11 mouse cellular contexts compared by ENCODE assay signal in the genomic region with DNA sequence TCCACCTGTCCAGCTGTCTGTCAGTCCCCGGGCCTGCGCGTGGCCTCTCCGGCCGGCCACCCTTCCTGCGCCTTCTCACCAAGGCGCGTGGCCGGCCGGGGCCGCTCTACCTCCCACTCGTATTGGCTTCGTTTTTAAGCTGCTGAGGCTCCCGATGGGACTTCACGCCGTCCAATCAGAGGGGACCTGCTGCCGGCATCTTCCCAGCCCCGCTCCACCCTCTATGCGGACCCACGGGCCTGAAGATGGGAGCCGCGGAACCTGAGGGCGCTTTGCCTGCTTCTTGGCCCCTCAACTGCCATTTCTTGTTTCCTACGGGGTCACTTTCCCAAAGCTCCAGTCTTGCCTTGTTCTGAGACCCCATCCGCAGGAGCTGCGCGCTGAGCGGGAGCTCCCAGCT. TPM values are rescaled to one million over a fixed set of nuclear protein-coding genes. Genes with fewer than 3 reads are reported as not detected.
DNase-seq lines count a peak whose midpoint lies in the region; ATAC-seq and TF ChIP-seq lines count a peak whose summit lies in the region.
"Had no signal": no experiment of that assay in that cellular context is flagged by ENCODE, and none has a peak within 500 bp of the region (broad histone marks: within the 10 kb centered on the region; RNA-seq: fewer than 3 reads in every experiment).

A gene (minus strand): TSS at position 108 of the 400 bp plus-strand sequence.

- H3K36me3 ChIP-seq in liver, embryonic 11.5 days (ENCODE audit: control insufficient read depth, insufficient read depth, low read length): no peaks in the 10 kb centered on the region
- no peaks in the 10 kb centered on the region for H3K36me3 ChIP-seq in liver, postnatal 0 days (replicated peaks; ENCODE audit: insufficient read depth, low read length)
- no peaks in the 10 kb centered on the region for H3K36me3 ChIP-seq in embryonic facial prominence, embryonic 15.5 days
- H3K36me3 ChIP-seq in hindbrain, postnatal 0 days (ENCODE audit: insufficient read depth, low read length): no peaks in the 10 kb centered on the region
- no peaks in the 10 kb centered on the region for H3K36me3 ChIP-seq in neural tube, embryonic 14.5 days (ENCODE audit: control insufficient read depth, insufficient read depth, low read length)

- H3K4me1 ChIP-seq in liver, embryonic 11.5 days (replicated peaks; ENCODE audit: control insufficient read depth, insufficient read depth, low read length): no peaks in the 10 kb centered on the region; the same call in 1 of the 2 replicates
- no peaks in the 10 kb centered on the region for H3K4me1 ChIP-seq in liver, postnatal 0 days (ENCODE audit: insufficient read depth)
- H3K4me1 ChIP-seq in embryonic facial prominence, embryonic 15.5 days: peaks cover 14% of the 10 kb centered on the region
- no peaks in the 10 kb centered on the region for H3K4me1 ChIP-seq in hindbrain, postnatal 0 days (ENCODE audit: insufficient read depth, low read length)
- peaks cover 5% of the 10 kb centered on the region; the same call in 1 of the 2 replicates for H3K4me1 ChIP-seq in neural tube, embryonic 14.5 days (ENCODE audit: control insufficient read depth, insufficient read depth, low read length)

- 6% methylated on average over 28 of the region's 28 CpGs for WGBS in liver, embryonic 11.5 days
- 3% methylated on average over 28 of the region's 28 CpGs for WGBS in liver, postnatal 0 days (ENCODE audit: insufficient replicate concordance)
- under 1% methylated on average over 28 of the region's 28 CpGs for WGBS in embryonic facial prominence, embryonic 15.5 days
- 1% methylated on average over 28 of the region's 28 CpGs for WGBS in hindbrain, postnatal 0 days
- WGBS in neural tube, embryonic 14.5 days: 1% methylated on average over 28 of the region's 28 CpGs

- H3K9ac ChIP-seq in liver, embryonic 11.5 days (ENCODE audit: low read depth, low read length): no peak within 1 kb of the TSS
- no peak within 1 kb of the TSS for H3K9ac ChIP-seq in liver, postnatal 0 days (replicated peaks)
- H3K9ac ChIP-seq in embryonic facial prominence, embryonic 15.5 days: no peak within 1 kb of the TSS
- H3K9ac ChIP-seq in hindbrain, postnatal 0 days (replicated peaks; ENCODE audit: low read length): no peak within 1 kb of the TSS
- no peak within 1 kb of the TSS for H3K9ac ChIP-seq in neural tube, embryonic 14.5 days (replicated peaks; ENCODE audit: low read depth, low read length)

- no peak within 1 kb of the TSS for H3K27ac ChIP-seq in liver, embryonic 11.5 days (ENCODE audit: low read depth, low read length)
- H3K27ac ChIP-seq in liver, postnatal 0 days (ENCODE audit: low read depth): no peak within 1 kb of the TSS
- H3K27ac ChIP-seq in embryonic facial prominence, embryonic 15.5 days (replicated peaks): no peak within 1 kb of the TSS
- H3K27ac ChIP-seq in hindbrain, postnatal 0 days: no peak within 1 kb of the TSS
- no peak within 1 kb of the TSS for H3K27ac ChIP-seq in neural tube, embryonic 14.5 days (ENCODE audit: low read depth, low read length)

- H3K9me3 ChIP-seq in liver, embryonic 11.5 days (ENCODE audit: control insufficient read depth, low read length): no peaks in the 10 kb centered on the region
- no peaks in the 10 kb centered on the region for H3K9me3 ChIP-seq in liver, postnatal 0 days (ENCODE audit: low read length)
- H3K9me3 ChIP-seq in embryonic facial prominence, embryonic 15.5 days (replicated peaks): no peaks in the 10 kb centered on the region
- H3K9me3 ChIP-seq in hindbrain, postnatal 0 days (ENCODE audit: low read length): no peaks in the 10 kb centered on the region
- H3K9me3 ChIP-seq in neural tube, embryonic 14.5 days (ENCODE audit: control insufficient read depth, low read length): no peaks in the 10 kb centered on the region

- ATAC-seq in liver, embryonic 11.5 days (replicated peaks; ENCODE audit: low FRiP score): no peak
- ATAC-seq in liver, postnatal 0 days: no peak
- no peak for ATAC-seq in embryonic facial prominence, embryonic 15.5 days (ENCODE audit: insufficient number of reproducible peaks, low FRiP score, low TSS enrichment, low read depth)
- ATAC-seq in hindbrain, postnatal 0 days: no peak
- no peak for ATAC-seq in neural tube, embryonic 14.5 days (ENCODE audit: low read depth)

- no peak for DNase-seq in liver, embryonic 11.5 days (ENCODE audit: low spot score)
- no peak for DNase-seq in liver, postnatal 0 days
- DNase-seq in hindbrain, postnatal 0 days (ENCODE audit: low spot score): no peak
- no peak for DNase-seq in adrenal gland, postnatal 14 days
- DNase-seq in right cerebral cortex, adult 18-20 months: no peak
- DNase-seq in kidney, adult 8-10 months: no peak
- DNase-seq: thymus, postnatal 14 days had no signal

- H3K4me2 ChIP-seq in liver, embryonic 11.5 days: peak within 1 kb of the TSS; percentile 22
- H3K4me2 ChIP-seq in liver, postnatal 0 days (ENCODE audit: low read depth, low read length): no peak within 1 kb of the TSS
- H3K4me2 ChIP-seq in embryonic facial prominence, embryonic 15.5 days (replicated peaks): peak within 1 kb of the TSS; percentile 41
- H3K4me2 ChIP-seq in hindbrain, postnatal 0 days (ENCODE audit: low read depth, low read length): peak within 1 kb of the TSS; percentile 36
- H3K4me2 ChIP-seq in neural tube, embryonic 14.5 days (ENCODE audit: low read depth, low read length): peak within 1 kb of the TSS; percentile 40

- H3K4me3 ChIP-seq in liver, embryonic 11.5 days (ENCODE audit: low read depth, low read length): no peak within 1 kb of the TSS
- no peak within 1 kb of the TSS for H3K4me3 ChIP-seq in liver, postnatal 0 days (ENCODE audit: low read depth, low read length)
- H3K4me3 ChIP-seq in embryonic facial prominence, embryonic 15.5 days (replicated peaks): peak within 1 kb of the TSS; percentile 27
- H3K4me3 ChIP-seq in hindbrain, postnatal 0 days (ENCODE audit: low read length): peak within 1 kb of the TSS; percentile 23
- H3K4me3 ChIP-seq in neural tube, embryonic 14.5 days (ENCODE audit: low read depth, low read length): peak within 1 kb of the TSS; percentile 23

- no peak for TF ChIP-seq CTCF in liver, postnatal 0 days (IDR thresholded peaks at IDR 0.05; ENCODE audit: low read depth)
- no peak for TF ChIP-seq CTCF in hindbrain, postnatal 0 days (IDR thresholded peaks at IDR 0.05; ENCODE audit: low read depth)

- H3K27me3 ChIP-seq in liver, embryonic 11.5 days (replicated peaks; ENCODE audit: control insufficient read depth, insufficient read depth, low read length): peaks cover 82% of the 10 kb centered on the region
- peaks cover 72% of the 10 kb centered on the region for H3K27me3 ChIP-seq in liver, postnatal 0 days (ENCODE audit: insufficient read depth, low read length)
- H3K27me3 ChIP-seq in embryonic facial prominence, embryonic 15.5 days: peaks cover 93% of the 10 kb centered on the region
- peaks cover 64% of the 10 kb centered on the region for H3K27me3 ChIP-seq in hindbrain, postnatal 0 days (ENCODE audit: insufficient read depth, low read length)
- peaks cover 54% of the 10 kb centered on the region for H3K27me3 ChIP-seq in neural tube, embryonic 14.5 days (ENCODE audit: control insufficient read depth, insufficient read depth, low read length)

- no peak for TF ChIP-seq EP300 in liver, postnatal 0 days (IDR thresholded peaks at IDR 0.05; ENCODE audit: low read depth)

RNA-seq across cellular contexts. Expression of the gene that starts here (rescaled TPM):
- polyA plus RNA-seq in liver, embryonic 11.5 days (2014; fragmentation: Nextera tagmentation; extraction: Ambion mirVana): not detected in 2 replicates
- not detected in 2 replicates for polyA plus RNA-seq in liver, postnatal 0 days (2015; fragmentation: Nextera tagmentation; extraction: Ambion mirVana)
- 0.13 TPM in 1 of 2 replicates, not detected in the other for polyA plus RNA-seq in embryonic facial prominence, embryonic 15.5 days (2015; fragmentation: Nextera tagmentation; extraction: Ambion mirVana)
- 0.72 and 0.73 TPM in 2 replicates for total RNA-seq in hindbrain, postnatal 0 days (2014; rRNA removed)
- polyA plus RNA-seq in hindbrain, postnatal 0 days (2015; fragmentation: Nextera tagmentation; extraction: Ambion mirVana): 0.23 and 0.49 TPM in 2 replicates
- polyA plus RNA-seq in neural tube, embryonic 14.5 days (2014; fragmentation: Nextera tagmentation; extraction: Ambion mirVana): 2.2 and 2.8 TPM in 2 replicates
- total RNA-seq in adrenal gland, postnatal 14 days (2021): not detected in 2 replicates
- total RNA-seq: megakaryocyte progenitor cell, adult 5-6 weeks had no signal
- polyA plus RNA-seq: large intestine, adult 2 months had no signal

Comparison
In these comparisons a context has a peak if more than half of its experiments do, and no peak if none do; other contexts are left out.
1. H3K4me3 ChIP-seq: peak in embryonic facial prominence, embryonic 15.5 days (single experiment), hindbrain, postnatal 0 days (single experiment) and neural tube, embryonic 14.5 days (single experiment); none in liver, embryonic 11.5 days (single experiment) and liver, postnatal 0 days (single experiment).